Mouse (Mus musculus): ENCODE results near the gene Dhx16.

The Dhx16 gene

GRCm38 (mm10) chr17:35897644-35898573 lies 18.3 kb downstream of the Dhx16 start:
- DNase-seq: peak; percentile 75

- no peak for DNase-seq
Observed at GRCm38 (mm10) chr17:35900636-35901035, 21.0 kb downstream of the Dhx16 start.

GRCm38 (mm10) chr17:35903343-35903991 lies 23.8 kb downstream of the Dhx16 start:
- DNase-seq: no peak

GRCm38 (mm10) chr17:35903992-35904355 lies 24.4 kb downstream of the Dhx16 start:
- DNase-seq: no peak

- DNase-seq: no peak
Observed at GRCm38 (mm10) chr17:35905587-35905986, 26.0 kb downstream of the Dhx16 start.

- no peak for DNase-seq
Observed at GRCm38 (mm10) chr17:35907609-35908008, 28.0 kb downstream of the Dhx16 start.

- DNase-seq: no peak
Observed at GRCm38 (mm10) chr17:35909186-35909918, 29.7 kb downstream of the Dhx16 start.

GRCm38 (mm10) chr17:35909919-35910369 lies 30.3 kb downstream of the Dhx16 start, which contains the start of gene Atat1:
Gene Atat1 (minus strand): TSS chr17:35910075.
- peak; percentile 90 for DNase-seq

- no peak for DNase-seq
Observed at GRCm38 (mm10) chr17:35914975-35915374, 35.4 kb downstream of the Dhx16 start.

- peak; percentile 69 for DNase-seq
Observed at GRCm38 (mm10) chr17:35915538-35916296, 36.1 kb downstream of the Dhx16 start.

- DNase-seq: peak; percentile 100
Observed at GRCm38 (mm10) chr17:35916297-35917142, 36.9 kb downstream of the Dhx16 start, which contains the start of the genes Mrps18b and Ppp1r10. Gene Mrps18b (minus strand): TSS chr17:35916389. Gene Ppp1r10 (plus strand): TSS chr17:35916434.

- peak; percentile 76 for DNase-seq
Observed at GRCm38 (mm10) chr17:35917143-35917462, 37.5 kb downstream of the Dhx16 start.

GRCm38 (mm10) chr17:35917463-35918251 lies 38.0 kb downstream of the Dhx16 start:
- DNase-seq: peak; percentile 84

- peak; percentile 72 for DNase-seq
Observed at GRCm38 (mm10) chr17:35918276-35919059, 38.8 kb downstream of the Dhx16 start.

GRCm38 (mm10) chr17:35919060-35919715 lies 39.6 kb downstream of the Dhx16 start:
- DNase-seq: peak; percentile 97

- no peak for DNase-seq
Observed at GRCm38 (mm10) chr17:35919864-35920301, 40.3 kb downstream of the Dhx16 start.

- no peak for DNase-seq
Observed at GRCm38 (mm10) chr17:35920384-35920783, 40.8 kb downstream of the Dhx16 start.

- no peak for DNase-seq
Observed at GRCm38 (mm10) chr17:35920862-35921562, 41.4 kb downstream of the Dhx16 start.
